Mouse (Mus musculus) intestine, embryonic 14.5 days (tissue): ENCODE measurements around the gene Shprh. TPM values are rescaled to one million over a fixed set of nuclear protein-coding genes. Genes with fewer than 3 reads are reported as not detected.

Source experiments
- ATAC-seq: fragments of 200-750 bp; cut with Nextera tagmentation; replicated peaks from 2 replicates; pipeline ENCODE4 v1.8.0; 2017; ENCODE audit warnings: low read depth, moderate number of reproducible peaks, moderate TSS enrichment, moderate library complexity; ENCODE audit not compliant: low FRiP score, low TSS enrichment
- DNase-seq: peaks from one replicate; pipeline ENCODE4 v3.0.0-alpha.2; 2018; ENCODE audit warnings: low spot score
- H3K27ac ChIP-seq: fragments of 300-500 bp; sonication (generic); 2 replicates; pipeline ENCODE4 v1.5.1; 2014; ENCODE audit warnings: low read depth, mild to moderate bottlenecking, control low read depth
- H3K27me3 ChIP-seq: fragments of 300-500 bp; sonication (generic); replicated peaks from 2 replicates; pipeline ENCODE4 v1.6.1; 2014; ENCODE audit warnings: low read length, control low read depth; ENCODE audit not compliant: control insufficient read depth, insufficient read depth
- H3K36me3 ChIP-seq: fragments of 300-500 bp; sonication (generic); 2 replicates; pipeline ENCODE4 v1.6.1; 2014; ENCODE audit warnings: low read length, control low read depth; ENCODE audit not compliant: control insufficient read depth, insufficient read depth
- H3K4me1 ChIP-seq: fragments of 300-500 bp; sonication (generic); replicated peaks from 2 replicates; pipeline ENCODE4 v1.6.1; 2014; ENCODE audit warnings: low read length, control low read depth, mixed read lengths; ENCODE audit not compliant: control insufficient read depth, insufficient read depth
- H3K4me2 ChIP-seq: fragments of 300-500 bp; sonication (generic); 2 replicates; pipeline ENCODE4 v1.6.1; 2014; ENCODE audit warnings: low read length
- H3K4me3 ChIP-seq: fragments of 300-500 bp; sonication (generic); 2 replicates; pipeline ENCODE4 v1.5.1; 2014; ENCODE audit warnings: low read depth, low read length, control low read depth, mixed read lengths
- H3K9ac ChIP-seq: fragments of 300-500 bp; sonication (generic); 2 replicates; pipeline ENCODE4 v1.6.1; 2014; ENCODE audit warnings: mild to moderate bottlenecking, low read length
- H3K9me3 ChIP-seq: fragments of 300-500 bp; sonication (generic); 2 replicates; pipeline ENCODE4 v1.6.1; 2016; ENCODE audit warnings: low read length, control low read depth; ENCODE audit not compliant: control insufficient read depth
- WGBS: fragments of 180-500 bp; shearing (Covaris S2); extraction: QIAGEN DNeasy Blood & Tissue Kit; methylation state at CpG from one replicate; pipeline ENCODE4 v1.1.7; 2014; 5-methylcytosine and 5-hydroxymethylcytosine counted together
- polyA plus RNA-seq: library from polyadenylated mRNA; unstranded; fragments of >200 nt; fragmentation: Nextera tagmentation; extraction: Ambion mirVana; gene quantifications from 2 replicates; pipeline ENCODE4 v1.2.1, GENCODE M21; 2014

Gene Shprh
- polyA plus RNA-seq, result 20.6 and 24.1 TPM in 2 replicates

DNA sequence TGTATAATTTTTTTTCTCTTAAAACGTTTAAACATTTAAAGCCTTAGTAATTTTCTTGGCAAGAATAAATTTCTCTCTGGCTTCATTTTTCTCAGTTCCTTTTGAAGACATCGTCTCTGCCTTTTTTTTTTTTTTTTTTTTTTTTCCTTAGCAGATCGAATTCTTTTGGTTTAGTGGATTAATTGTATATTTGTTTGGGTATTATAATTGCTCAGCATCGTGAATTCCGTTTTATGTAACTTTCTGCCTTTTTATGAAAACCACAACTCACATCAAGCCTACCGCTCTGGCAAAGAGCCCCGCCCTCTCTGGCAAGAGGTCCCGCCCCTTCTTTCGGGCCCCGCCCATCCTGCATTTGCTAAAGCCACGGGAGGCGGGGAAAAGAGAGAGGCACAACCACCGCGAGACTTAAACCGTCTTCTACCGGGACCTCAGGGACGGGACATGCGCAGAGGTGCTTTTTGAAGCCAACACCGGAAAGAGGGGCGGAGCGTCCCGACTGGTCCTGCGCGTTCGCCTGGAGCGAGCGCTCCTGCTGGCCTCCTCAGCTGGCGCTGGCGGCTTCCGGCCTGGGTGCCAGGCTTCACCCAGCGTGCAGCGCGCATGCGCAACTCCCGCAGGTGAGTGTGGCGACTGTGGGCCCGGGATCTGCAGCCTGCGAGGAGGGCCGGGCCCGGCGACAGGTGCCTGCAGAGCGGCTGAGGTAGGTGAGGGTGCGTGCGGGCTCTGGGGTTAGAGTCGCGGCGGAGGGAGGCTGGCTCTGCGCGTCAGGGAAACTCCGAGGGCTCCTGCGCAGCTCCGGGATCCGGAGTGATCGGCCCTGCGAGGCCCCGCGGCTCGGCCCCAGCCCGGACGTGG, at the start of gene Shprh:
Gene Shprh (plus strand): TSS at position 544 of the 858 bp plus-strand sequence.
- H3K27ac ChIP-seq, result peak within 1 kb of the TSS; percentile 40; the same call in 1 of the 2 replicates
- H3K27me3 ChIP-seq, result no peaks in the 10 kb centered on the region
- H3K9me3 ChIP-seq, result no peaks in the 10 kb centered on the region
- ATAC-seq (peak; percentile 99), DNase-seq (peak; percentile 96)
- peak within 1 kb of the TSS; percentile 82 for H3K4me2 ChIP-seq
- H3K4me3 ChIP-seq, result peak within 1 kb of the TSS; percentile 92
- peak within 1 kb of the TSS; percentile 78 for H3K9ac ChIP-seq
- peaks cover 26% of the 10 kb centered on the region for H3K36me3 ChIP-seq
- WGBS, result under 1% methylated on average over 60 of the region's 60 CpGs
- H3K4me1 ChIP-seq, result peaks cover 9% of the 10 kb centered on the region

DNA sequence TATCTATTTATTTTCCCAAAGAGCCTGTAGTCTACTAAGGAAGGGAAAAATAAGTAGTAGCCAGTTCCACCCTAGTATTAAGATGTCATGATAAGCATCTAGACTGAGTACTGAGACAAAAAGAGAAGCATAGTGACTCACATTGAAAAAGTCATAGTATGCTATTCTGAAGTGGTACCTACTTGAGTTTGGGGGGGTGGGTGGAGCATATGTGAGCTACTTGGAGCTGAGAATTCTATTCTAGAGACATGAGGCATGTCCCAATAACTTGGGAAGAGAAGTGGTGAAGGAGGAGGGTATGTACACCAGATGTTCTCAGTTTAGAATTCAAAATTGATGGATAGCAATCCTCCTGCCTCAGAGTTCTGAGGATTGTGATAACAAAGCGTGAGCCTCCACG, 27.4 kb upstream of the Shprh start:
- Histone ChIP-seq H3K4me3 (no peak overlapping the region), H3K9me3 (no peaks in the 10 kb centered on the region), H3K9ac (no peak overlapping the region), H3K4me1 (no peaks in the 10 kb centered on the region), H3K27me3 (no peaks in the 10 kb centered on the region), H3K4me2 (no peak overlapping the region), H3K36me3 (no peaks in the 10 kb centered on the region), H3K27ac (no peak overlapping the region)
- WGBS, result 82% methylated on average over 2 of the region's 2 CpGs
- ATAC-seq (no peak), DNase-seq (no peak)

DNA sequence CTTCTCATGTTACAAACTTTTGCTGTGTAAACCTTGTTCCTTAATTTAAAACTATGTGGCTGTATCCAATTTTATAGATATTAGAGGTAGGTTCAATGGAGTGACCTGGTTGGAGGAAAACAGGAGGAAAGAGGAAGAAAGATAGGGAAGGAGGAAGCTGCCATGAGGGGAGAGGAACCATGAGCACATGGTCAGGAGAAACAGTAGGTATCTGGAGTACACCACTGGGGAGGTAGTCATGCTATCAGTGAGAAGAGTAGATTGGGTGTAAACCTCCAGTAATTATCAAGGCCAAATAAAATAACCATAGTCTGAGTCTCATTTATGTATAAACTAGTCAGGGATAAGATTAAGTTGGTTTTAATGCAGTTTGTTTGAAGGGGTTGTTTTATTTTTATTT, 3.6 kb upstream of the Shprh start:
- ATAC-seq (no peak), DNase-seq (no peak)
- Histone ChIP-seq H3K4me3 (no peak overlapping the region), H3K9me3 (no peaks in the 10 kb centered on the region), H3K9ac (no peak overlapping the region), H3K4me1 (peaks cover 6% of the 10 kb centered on the region), H3K36me3 (no peaks in the 10 kb centered on the region), H3K27me3 (no peaks in the 10 kb centered on the region), H3K4me2 (no peak overlapping the region), H3K27ac (no peak overlapping the region)

DNA sequence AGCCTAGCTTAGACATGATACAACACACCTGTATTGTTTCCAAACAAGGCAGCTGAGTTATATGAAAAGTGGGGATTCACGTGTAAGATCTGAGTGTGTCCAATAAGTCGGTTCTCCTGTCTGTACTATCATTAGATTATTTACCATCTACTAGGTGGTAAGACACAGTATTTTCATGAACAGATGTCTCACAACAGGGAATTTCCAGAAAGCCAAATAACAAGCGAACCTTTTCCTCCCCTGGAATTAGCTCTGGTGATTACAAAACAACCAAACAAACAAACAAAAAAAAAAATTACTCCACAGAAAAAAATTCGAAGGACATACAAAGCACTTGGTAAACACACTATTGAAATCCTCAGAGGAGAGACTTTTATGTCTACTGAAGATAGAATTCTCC, 781 bp upstream of the Shprh start:
- DNase-seq (no peak), ATAC-seq (no peak)
- no peaks in the 10 kb centered on the region for H3K27me3 ChIP-seq
- peak overlapping the region; percentile 82; the same call in 1 of the 2 replicates for H3K4me2 ChIP-seq
- peaks cover 22% of the 10 kb centered on the region for H3K36me3 ChIP-seq
- H3K4me3 ChIP-seq, result no peak overlapping the region
- peaks cover 9% of the 10 kb centered on the region for H3K4me1 ChIP-seq
- H3K9ac ChIP-seq, result no peak overlapping the region
- WGBS, result 62% methylated on average over 4 of the region's 4 CpGs
- no peaks in the 10 kb centered on the region for H3K9me3 ChIP-seq
- H3K27ac ChIP-seq, result no peak overlapping the region

DNA sequence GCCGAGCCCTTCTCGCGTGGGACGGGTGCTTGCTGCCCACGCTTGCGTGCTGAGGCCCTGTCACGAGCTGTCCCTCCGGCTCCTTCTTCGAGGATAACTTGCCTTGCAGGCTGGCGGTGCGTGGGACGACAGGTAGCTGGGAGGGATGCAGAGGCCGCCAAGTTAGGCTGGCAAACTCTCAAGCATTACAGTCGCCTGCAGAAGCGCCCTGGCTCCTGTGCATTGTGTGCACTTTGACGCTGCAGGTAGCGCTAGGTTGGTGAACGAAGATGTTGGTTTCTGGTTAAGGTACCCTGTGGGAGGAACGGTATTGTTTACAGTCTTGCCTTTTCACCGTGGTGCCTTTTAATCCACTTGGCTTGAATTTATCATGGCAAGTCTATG, 507 bp downstream of the Shprh start:
- Histone ChIP-seq H3K9ac (peak overlapping the region; percentile 78), H3K4me1 (peaks cover 9% of the 10 kb centered on the region), H3K27ac (peak overlapping the region; percentile 40; the same call in 1 of the 2 replicates), H3K27me3 (no peaks in the 10 kb centered on the region), H3K4me2 (peak overlapping the region; percentile 82), H3K36me3 (peaks cover 32% of the 10 kb centered on the region), H3K4me3 (peak overlapping the region; percentile 92), H3K9me3 (no peaks in the 10 kb centered on the region)
- ATAC-seq, result no peak
- no peak for DNase-seq
- 0% methylated on average over 20 of the region's 20 CpGs for WGBS

DNA sequence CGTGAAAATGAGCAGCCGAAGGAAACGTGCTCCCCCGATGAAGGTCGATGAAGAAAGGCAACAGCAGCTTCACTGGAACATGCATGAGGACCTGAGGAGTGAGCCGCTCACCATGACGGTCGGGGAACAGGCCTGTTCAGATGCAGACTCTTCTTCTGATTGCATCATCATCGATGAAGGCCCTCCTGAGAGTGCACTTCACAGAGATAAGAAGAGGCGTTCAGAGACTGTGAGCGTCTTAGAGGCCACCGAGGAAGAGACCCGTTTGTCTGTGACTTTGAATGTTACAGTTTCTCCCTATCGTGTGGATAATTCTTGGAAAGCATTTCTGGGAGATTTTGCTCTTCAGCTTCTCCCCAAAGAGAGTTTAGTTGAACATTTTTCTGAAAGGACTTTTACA, 2.4 kb downstream of the Shprh start:
- Histone ChIP-seq H3K4me2 (no peak overlapping the region), H3K27ac (no peak overlapping the region), H3K36me3 (peaks cover 50% of the 10 kb centered on the region), H3K9me3 (no peaks in the 10 kb centered on the region), H3K27me3 (no peaks in the 10 kb centered on the region), H3K4me1 (peaks cover 9% of the 10 kb centered on the region), H3K9ac (no peak overlapping the region), H3K4me3 (no peak overlapping the region)
- DNase-seq, result no peak
- ATAC-seq, result no peak
- WGBS, result 94% methylated on average over 14 of the region's 14 CpGs

DNA sequence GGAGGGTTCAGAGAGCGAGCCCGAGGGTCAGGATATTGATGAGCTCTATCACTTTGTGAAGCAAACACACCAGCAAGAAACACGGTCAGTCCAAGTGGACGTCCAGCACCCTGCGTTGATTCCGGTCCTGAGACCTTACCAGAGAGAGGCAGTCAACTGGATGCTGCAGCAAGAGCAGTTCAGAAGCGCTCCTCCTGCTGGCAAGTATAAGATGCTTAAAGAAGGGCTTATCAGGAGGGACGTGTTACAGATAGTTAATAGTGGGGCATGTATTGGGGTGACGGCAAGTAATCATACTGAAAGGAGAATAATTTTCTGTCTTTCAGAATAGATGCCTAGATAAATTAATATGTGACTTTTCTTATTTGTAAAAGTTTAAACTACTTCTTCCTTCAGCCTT, 7.8 kb downstream of the Shprh start:
- Histone ChIP-seq H3K4me1 (no peaks in the 10 kb centered on the region), H3K4me3 (no peak overlapping the region), H3K4me2 (no peak overlapping the region), H3K9me3 (no peaks in the 10 kb centered on the region), H3K9ac (no peak overlapping the region), H3K36me3 (peaks cover 85% of the 10 kb centered on the region), H3K27me3 (no peaks in the 10 kb centered on the region), H3K27ac (no peak overlapping the region)
- no peak for ATAC-seq
- DNase-seq, result no peak
- 88% methylated on average over 9 of the region's 9 CpGs for WGBS

DNA sequence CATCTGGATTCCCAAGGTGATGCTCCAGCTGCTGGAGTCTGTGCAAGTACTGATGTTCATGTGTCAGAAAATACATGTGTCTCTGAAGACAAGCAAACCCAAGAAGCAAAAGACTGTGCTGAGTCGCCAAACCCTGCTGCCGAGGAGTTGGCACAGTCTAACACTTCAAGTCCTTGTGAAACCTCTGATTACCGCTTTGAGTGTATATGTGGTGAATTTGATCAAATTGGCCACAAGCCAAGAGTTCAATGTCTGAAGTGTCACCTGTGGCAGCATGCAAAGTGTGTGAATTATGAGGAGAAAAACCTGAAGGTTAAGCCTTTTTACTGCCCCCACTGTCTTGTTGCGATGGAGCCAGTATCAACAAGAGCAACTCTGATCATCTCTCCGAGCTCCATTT, 15.3 kb downstream of the Shprh start:
- 92% methylated on average over 5 of the region's 5 CpGs for WGBS
- Histone ChIP-seq H3K9me3 (no peaks in the 10 kb centered on the region), H3K4me1 (no peaks in the 10 kb centered on the region), H3K36me3 (peaks cover 87% of the 10 kb centered on the region), H3K27ac (no peak overlapping the region), H3K4me3 (no peak overlapping the region), H3K9ac (no peak overlapping the region), H3K27me3 (no peaks in the 10 kb centered on the region), H3K4me2 (no peak overlapping the region)
- no peak for DNase-seq
- no peak for ATAC-seq

DNA sequence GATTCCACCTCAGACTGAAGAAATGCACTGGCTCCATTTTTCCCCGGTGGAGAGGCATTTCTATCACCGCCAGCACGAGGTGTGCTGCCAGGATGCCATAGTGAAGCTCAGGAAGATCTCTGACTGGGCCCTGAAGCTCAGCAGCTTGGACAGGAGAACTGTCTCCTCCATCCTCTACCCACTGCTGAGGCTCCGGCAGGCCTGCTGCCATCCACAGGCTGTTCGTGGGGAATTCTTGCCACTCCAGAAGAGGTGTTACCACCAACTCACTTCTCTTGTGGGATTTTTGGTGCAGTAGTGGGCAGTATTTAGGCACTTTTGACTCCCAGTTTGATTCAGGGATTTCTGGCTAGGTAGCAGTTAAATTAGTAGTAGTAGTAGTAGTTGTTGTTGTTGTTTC, 21.0 kb downstream of the Shprh start:
- Histone ChIP-seq H3K36me3 (peaks cover 87% of the 10 kb centered on the region), H3K27ac (no peak overlapping the region), H3K9ac (no peak overlapping the region), H3K4me2 (no peak overlapping the region), H3K9me3 (no peaks in the 10 kb centered on the region), H3K4me1 (no peaks in the 10 kb centered on the region), H3K27me3 (no peaks in the 10 kb centered on the region), H3K4me3 (no peak overlapping the region)
- DNase-seq (no peak), ATAC-seq (no peak)
- 89% methylated on average over 5 of the region's 5 CpGs for WGBS
